Mouse (Mus musculus): ENCODE measurements around the gene Dcn.

Gene Dcn

DNA sequence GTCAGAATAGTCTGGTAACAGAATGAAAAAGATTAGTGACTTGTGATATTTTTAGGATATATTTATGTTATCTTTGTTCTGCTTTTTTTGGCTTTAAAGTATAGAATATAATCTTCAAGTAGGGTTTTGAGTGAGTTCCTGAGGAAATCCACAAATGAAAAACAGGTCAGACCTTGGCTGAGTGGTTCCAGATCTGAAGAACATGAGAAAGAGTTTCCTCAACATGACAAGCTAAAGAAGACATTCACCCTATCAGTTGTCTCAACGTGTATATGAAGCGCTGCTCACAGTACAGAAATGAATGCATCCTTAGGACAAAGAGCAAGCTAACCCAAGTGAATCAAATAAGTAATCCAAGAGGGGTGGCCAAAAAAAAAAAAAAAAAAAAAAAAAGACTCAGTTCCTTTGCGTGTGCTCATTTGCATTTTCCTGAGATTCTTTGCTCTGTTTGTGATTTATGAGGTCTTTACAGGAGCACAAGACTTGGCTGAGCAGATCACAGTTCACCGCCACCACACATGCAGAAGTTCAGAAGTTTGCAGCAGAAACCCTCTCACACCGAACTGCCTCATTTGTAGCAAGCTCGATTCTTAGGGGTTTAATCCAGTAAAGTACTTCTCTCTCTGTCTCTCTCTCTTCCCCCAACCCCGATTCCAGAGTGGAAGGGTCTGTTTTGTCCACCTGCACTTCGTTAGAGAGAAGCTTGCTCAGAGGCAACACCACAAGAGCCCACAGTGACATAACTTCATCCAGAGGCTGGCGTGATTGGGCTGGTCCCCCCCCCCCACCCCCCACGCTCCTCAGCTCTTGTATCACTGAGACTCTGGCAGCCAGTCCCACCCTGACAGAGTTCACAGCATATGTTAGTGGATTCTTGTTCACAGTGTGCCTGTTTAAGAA is 85.8 kb downstream of the Dcn start, which contains the start of gene Lum:
Lum (plus strand) TSS at position 172 of the 900 bp plus-strand sequence.
- DNase-seq: no peak

DNA sequence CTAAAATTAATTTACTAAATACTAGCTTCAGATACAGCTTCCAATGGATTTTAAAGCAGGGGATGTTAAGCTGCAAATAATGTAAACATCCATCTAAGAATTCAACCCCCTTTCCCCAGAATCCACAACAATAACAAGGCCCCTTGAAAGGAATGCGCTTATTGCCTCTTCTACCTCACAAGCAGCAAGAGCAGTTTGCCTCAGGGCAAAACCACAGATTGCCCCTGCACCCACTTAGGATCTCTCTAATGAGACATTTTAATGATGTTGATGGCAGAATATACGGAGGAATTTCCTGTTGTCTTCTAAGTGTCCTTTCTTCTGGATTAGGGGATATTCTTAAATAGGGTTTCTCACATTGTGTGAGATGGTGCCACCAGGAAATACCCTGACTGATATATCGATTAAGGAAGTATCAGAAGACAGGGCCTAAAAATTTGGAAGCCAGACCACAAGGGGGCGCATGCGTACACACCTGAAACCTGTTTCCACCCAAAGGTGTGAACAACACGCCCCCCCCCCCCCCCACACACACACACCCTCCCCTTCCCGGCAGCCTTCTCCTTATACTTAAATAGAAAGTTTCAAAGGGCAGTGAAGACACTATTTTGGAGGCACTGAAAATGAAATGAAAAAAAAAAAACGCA is 88.2 kb downstream of the Dcn start:
- DNase-seq: peak; percentile 29 to 58

Data from cerebellum, postnatal 25 days (tissue).